Mouse (Mus musculus) adrenal gland, postnatal 10 days (tissue): ENCODE measurements around the gene Atp2b4. TPM values are rescaled to one million over a fixed set of nuclear protein-coding genes. Genes with fewer than 3 reads are reported as not detected.
"Not testable (repeated sequence)": the region's sequence is repeated elsewhere in the genome, so short reads cannot be mapped to it uniquely, and the experiment has no call there.

Experiments
- DNase-seq: peaks from one replicate; pipeline ENCODE4 v3.0.0; 2021; ENCODE audit warnings: mixed read lengths
- total RNA-seq, 2 experiments: library from RNA; stranded (reverse); gene quantifications; 2 replicates each; pipeline ENCODE4 v1.2.3; 2021

Atp2b4 gene
- total RNA-seq, 2 experiments from 2014 or later: 33.3 to 40.3 TPM

GRCm38 (mm10) chr1:133745078-133745495, 55.8 kb downstream of the Atp2b4 start:
- no peak for DNase-seq

GRCm38 (mm10) chr1:133744609-133745008, 56.2 kb downstream of the Atp2b4 start:
- DNase-seq: peak; percentile 80

- DNase-seq: peak; percentile 27
Measured at GRCm38 (mm10) chr1:133742517-133742916, 58.3 kb downstream of the Atp2b4 start.

- peak; percentile 22 for DNase-seq
Measured at GRCm38 (mm10) chr1:133741881-133742434, 58.9 kb downstream of the Atp2b4 start.

GRCm38 (mm10) chr1:133741171-133741570, 59.7 kb downstream of the Atp2b4 start:
- DNase-seq: no peak

- DNase-seq: no peak
Measured at GRCm38 (mm10) chr1:133736664-133737063, 64.2 kb downstream of the Atp2b4 start.

- DNase-seq: peak; percentile 73
Measured at GRCm38 (mm10) chr1:133735995-133736652, 64.7 kb downstream of the Atp2b4 start.

- no peak for DNase-seq
Measured at GRCm38 (mm10) chr1:133732814-133733213, 68.0 kb downstream of the Atp2b4 start.

- DNase-seq: no peak
Measured at GRCm38 (mm10) chr1:133728339-133728738, 72.5 kb downstream of the Atp2b4 start.

- DNase-seq: no peak
Measured at GRCm38 (mm10) chr1:133720342-133720741, 80.5 kb downstream of the Atp2b4 start.

GRCm38 (mm10) chr1:133718786-133719185, 82.1 kb downstream of the Atp2b4 start:
- no peak for DNase-seq

- no peak for DNase-seq
Measured at GRCm38 (mm10) chr1:133718296-133718695, 82.5 kb downstream of the Atp2b4 start.

GRCm38 (mm10) chr1:133716464-133716863, 84.4 kb downstream of the Atp2b4 start:
- peak; percentile 72 for DNase-seq

- no peak for DNase-seq
Measured at GRCm38 (mm10) chr1:133715191-133715590, 85.7 kb downstream of the Atp2b4 start.

GRCm38 (mm10) chr1:133713009-133713370, 87.9 kb downstream of the Atp2b4 start:
- DNase-seq: peak; percentile 65

GRCm38 (mm10) chr1:133712288-133713008, 88.4 kb downstream of the Atp2b4 start:
- no peak for DNase-seq

GRCm38 (mm10) chr1:133711376-133711775, 89.5 kb downstream of the Atp2b4 start:
- DNase-seq: no peak

- DNase-seq: no peak
Measured at GRCm38 (mm10) chr1:133710895-133711294, 89.9 kb downstream of the Atp2b4 start.

- DNase-seq: no peak
Measured at GRCm38 (mm10) chr1:133709292-133709691, 91.5 kb downstream of the Atp2b4 start.

- not testable (repeated sequence) for DNase-seq
Measured at GRCm38 (mm10) chr1:133701824-133702223, 99.0 kb downstream of the Atp2b4 start.

GRCm38 (mm10) chr1:133697935-133698620, 102.8 kb downstream of the Atp2b4 start:
- DNase-seq: no peak

- peak; percentile 31 for DNase-seq
Measured at GRCm38 (mm10) chr1:133695901-133696300, 104.9 kb downstream of the Atp2b4 start.

- no peak for DNase-seq
Measured at GRCm38 (mm10) chr1:133694876-133695275, 106.0 kb downstream of the Atp2b4 start.
